Mouse (Mus musculus): ENCODE results near the gene Cntn5.

Cntn5 gene

GRCm38 (mm10) chr9:9696636-9697035, 1207.9 kb downstream of the Cntn5 start:
- CTCF ChIA-PET: no interaction called here

DNA sequence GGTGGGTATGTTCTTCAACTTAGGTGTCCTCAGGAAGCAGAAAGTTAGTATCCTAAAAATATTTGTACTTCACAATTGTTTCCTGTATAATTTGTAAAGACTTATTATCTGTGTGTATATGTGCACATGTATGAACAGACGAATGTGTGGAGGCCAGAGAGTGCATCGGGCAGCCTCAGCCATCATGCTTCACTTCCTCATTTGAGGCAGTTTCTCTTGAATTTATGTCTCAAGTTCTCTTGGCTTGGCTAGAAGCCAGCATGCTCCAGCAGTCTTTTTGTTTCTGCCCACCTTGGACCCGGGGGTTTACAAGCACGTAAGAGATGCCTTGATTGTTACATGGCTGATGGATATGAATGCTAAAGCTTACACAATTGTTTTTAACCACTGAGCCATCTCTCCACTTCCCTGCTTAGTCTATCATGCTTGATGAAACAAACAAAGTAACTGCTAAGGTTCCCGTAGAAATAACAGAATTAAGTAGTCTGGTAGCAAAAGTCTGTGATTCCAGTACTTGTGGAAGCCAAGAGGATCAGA, 1222.2 kb downstream of the Cntn5 start:
- CTCF ChIA-PET: no interaction called here

DNA sequence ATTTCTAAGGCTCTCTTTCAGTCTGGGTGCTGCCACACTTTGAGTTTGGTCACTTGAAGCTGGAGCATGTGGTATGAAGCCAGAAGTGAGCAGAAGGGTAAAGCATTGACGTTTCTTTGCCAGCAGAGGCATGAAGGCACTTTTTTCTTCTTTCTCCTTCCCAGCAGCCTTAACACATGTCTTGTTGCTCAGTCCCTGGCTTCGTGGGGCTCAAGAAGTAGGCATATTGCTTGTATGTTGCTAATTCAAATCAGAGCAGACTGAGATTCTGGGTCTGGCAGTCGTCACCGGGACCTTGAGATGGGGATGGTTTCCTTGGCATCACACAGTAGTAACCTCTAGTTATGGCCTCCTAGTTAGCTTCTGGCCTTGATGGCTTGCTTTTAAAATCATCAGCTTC, 1228.5 kb downstream of the Cntn5 start:
- CTCF ChIA-PET: no interaction called here

DNA sequence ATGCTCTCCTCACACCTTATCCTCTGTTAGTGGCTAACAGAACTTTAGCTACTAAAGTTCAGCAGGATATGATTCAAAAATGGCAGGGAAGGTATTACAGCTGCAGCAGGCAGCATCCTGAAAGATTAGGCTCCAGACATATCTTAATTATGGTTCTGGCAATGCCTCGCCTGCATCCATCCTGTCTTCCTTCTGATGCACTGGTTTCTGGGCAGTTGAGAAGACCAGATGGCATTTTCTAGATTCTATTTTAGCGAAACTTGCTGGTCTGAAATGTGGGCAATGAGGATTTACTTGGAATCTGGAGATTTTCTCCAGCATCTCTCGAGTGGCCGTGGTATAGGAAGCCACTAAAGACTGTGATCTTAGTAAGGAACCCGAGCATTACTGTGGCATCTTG, 1230.0 kb downstream of the Cntn5 start:
- CTCF ChIA-PET: no interaction called here

GRCm38 (mm10) chr9:9673277-9674049, 1231.1 kb downstream of the Cntn5 start:
- CTCF ChIA-PET: no interaction called here

GRCm38 (mm10) chr9:9653463-9653862, 1251.1 kb downstream of the Cntn5 start:
- CTCF ChIA-PET: no interaction called here

DNA sequence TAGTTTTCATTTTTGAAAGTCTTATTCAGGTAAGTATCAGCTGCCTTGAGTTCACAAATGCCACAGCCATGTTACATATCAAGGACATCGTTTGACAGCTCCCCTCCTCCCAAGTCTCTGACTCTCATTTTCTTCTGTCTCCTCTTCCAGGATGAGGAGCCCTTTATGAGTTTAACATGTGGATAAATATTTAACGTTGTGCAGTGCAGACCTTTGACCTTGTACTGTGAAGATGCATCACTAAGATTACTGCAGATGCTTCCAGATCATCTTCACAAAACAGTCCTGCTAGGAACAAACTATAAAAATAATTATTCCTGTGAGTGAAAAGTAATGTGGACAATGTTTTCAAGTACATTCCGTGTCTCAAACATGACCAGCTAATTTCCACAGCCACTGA, 1257.2 kb downstream of the Cntn5 start:
- CTCF ChIA-PET: no interaction called here

GRCm38 (mm10) chr9:9646276-9646675, 1258.3 kb downstream of the Cntn5 start:
- CTCF ChIA-PET: no interaction called here
